Mouse (Mus musculus) 3T3-L1 (cell line): ENCODE data around the gene Orm3.

Experiments used
- DNase-seq: peaks from one replicate; pipeline ENCODE4 v3.0.0-alpha.2; 2015; ENCODE audit warnings: low read depth, low spot score

Gene Orm3

GRCm38 (mm10) chr4:63370897-63371296, 14.9 kb downstream of the Orm3 start:
- no peak for DNase-seq

GRCm38 (mm10) chr4:63371890-63372289, 15.9 kb downstream of the Orm3 start:
- peak; percentile 68 for DNase-seq

- no peak for DNase-seq
Measured at GRCm38 (mm10) chr4:63373404-63373803, 17.4 kb downstream of the Orm3 start.

GRCm38 (mm10) chr4:63374331-63374730, 18.4 kb downstream of the Orm3 start:
- DNase-seq, result no peak

- DNase-seq, result no peak
Measured at GRCm38 (mm10) chr4:63375367-63375766, 19.4 kb downstream of the Orm3 start.

- DNase-seq, result no peak
Measured at GRCm38 (mm10) chr4:63377483-63377882, 21.5 kb downstream of the Orm3 start.

GRCm38 (mm10) chr4:63382676-63383369, 26.9 kb downstream of the Orm3 start:
- DNase-seq, result no peak

- no peak for DNase-seq
Measured at GRCm38 (mm10) chr4:63383474-63383873, 27.5 kb downstream of the Orm3 start.

GRCm38 (mm10) chr4:63384262-63384661, 28.3 kb downstream of the Orm3 start:
- no peak for DNase-seq

GRCm38 (mm10) chr4:63385253-63385652, 29.3 kb downstream of the Orm3 start:
- DNase-seq, result no peak

- DNase-seq, result no peak
Measured at GRCm38 (mm10) chr4:63385784-63386183, 29.8 kb downstream of the Orm3 start.

- no peak for DNase-seq
Measured at GRCm38 (mm10) chr4:63388029-63388428, 32.1 kb downstream of the Orm3 start.

GRCm38 (mm10) chr4:63389121-63389886, 33.3 kb downstream of the Orm3 start:
- DNase-seq, result no peak

GRCm38 (mm10) chr4:63389887-63390528, 34.0 kb downstream of the Orm3 start:
- DNase-seq, result no peak

GRCm38 (mm10) chr4:63391322-63391721, 35.4 kb downstream of the Orm3 start:
- DNase-seq, result peak; percentile 14

GRCm38 (mm10) chr4:63397981-63398537, 42.1 kb downstream of the Orm3 start:
- peak; percentile 15 for DNase-seq

- DNase-seq, result peak; percentile 69
Measured at GRCm38 (mm10) chr4:63398854-63399609, 43.1 kb downstream of the Orm3 start.

GRCm38 (mm10) chr4:63399691-63400270, 43.8 kb downstream of the Orm3 start:
- DNase-seq, result peak; percentile 73

GRCm38 (mm10) chr4:63400541-63401306, 44.8 kb downstream of the Orm3 start:
- peak; percentile 48 for DNase-seq

GRCm38 (mm10) chr4:63401620-63402019, 45.7 kb downstream of the Orm3 start:
- no peak for DNase-seq
